Mouse (Mus musculus): ENCODE results near the gene Scn9a. TPM values are rescaled to one million over a fixed set of nuclear protein-coding genes. Genes with fewer than 3 reads are reported as not detected.

Gene Scn9a
- under 1 TPM in 2 of 4 experiments, not detected in 2; 0.06 to 0.08 TPM for total RNA-seq (2022)

DNA sequence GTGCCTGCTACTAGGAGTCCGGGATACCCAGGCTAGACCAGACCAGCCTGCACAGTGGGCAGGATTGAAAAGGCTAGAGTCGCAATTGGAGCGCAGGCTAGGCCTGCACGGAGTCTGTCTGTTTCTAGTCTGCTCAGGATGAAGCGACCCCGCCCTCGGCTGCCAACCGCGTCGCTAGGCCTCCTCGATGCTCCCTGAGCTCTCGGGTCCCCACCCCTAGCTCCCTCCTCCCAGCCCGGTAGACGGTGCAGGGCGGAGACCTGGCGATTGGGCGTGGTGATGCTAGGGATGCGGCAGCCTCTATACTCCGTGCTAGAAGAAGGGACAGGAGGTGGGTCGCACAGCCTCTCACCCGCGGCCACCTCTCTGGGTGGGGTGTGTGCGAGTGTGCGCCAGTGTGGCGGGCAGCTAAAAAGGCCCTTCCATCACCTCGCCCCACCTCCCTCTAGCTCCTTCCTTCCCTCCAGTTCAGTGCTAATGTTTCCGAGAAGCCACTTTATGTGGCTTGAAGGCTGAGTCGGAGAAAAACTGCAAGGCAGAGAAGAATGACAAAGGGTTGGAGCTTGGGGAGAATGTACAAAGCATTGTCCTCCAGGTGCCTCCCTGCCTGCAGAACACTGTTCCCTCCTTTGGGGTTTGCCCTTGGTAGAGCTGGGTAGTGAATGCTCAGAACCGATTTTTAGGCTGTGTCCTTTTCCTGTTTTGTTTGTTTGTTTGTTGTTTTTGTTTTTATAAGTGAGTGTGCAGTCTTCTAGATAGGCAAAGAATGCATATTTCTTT lies at the start of gene Scn9a:
TSS of gene Scn9a (minus strand) at position 383 of the 780 bp plus-strand sequence.
- DNase-seq (ENCODE audit: low spot score), result no peak

GRCm38 (mm10) chr2:66661988-66662387 lies 27.2 kb upstream of the Scn9a start:
- no peak for DNase-seq (ENCODE audit: low spot score)

DNA sequence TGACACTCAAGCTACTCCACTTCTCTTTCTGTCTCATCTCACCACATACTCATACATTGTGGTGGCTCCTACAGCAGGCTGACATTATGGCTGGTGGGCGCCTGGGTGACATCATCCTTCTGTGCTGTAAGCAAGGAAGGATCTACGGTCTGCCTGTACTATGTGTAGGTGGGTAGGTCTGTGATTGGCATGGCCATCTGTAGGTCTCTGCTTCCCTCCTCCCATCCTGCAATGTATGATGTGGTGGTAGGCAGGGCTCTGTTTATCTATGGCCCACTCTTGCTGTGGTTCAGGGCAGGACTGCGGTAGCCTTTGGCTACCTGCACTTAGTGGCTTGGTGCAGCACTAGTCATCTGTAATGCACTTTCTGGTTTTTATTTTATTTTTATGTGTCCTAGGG lies 21.7 kb upstream of the Scn9a start:
- no peak for DNase-seq (ENCODE audit: low spot score)

DNA sequence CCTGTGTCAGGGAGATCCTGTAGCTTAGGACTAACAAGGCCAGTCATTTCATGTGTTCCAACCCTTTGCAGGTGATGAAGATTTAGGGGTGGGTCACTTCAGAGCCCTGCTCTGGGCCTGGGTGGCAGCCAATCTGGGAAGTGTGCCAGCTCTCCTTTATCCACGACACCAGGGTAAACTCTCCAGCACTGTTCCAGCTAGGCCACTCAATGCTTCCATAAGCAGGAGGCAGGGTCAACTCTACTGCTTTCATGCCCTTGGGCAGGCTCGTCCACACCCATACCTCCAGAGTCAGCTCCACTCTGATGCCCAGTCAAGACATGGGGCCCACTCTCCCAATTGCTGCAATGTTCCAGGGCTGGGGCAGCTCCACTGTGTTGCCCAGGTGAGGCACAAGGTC lies 20.7 kb upstream of the Scn9a start:
- no peak for DNase-seq (ENCODE audit: low spot score)

GRCm38 (mm10) chr2:66644384-66644783 lies 9.6 kb upstream of the Scn9a start:
- no peak for DNase-seq (ENCODE audit: low spot score)

DNA sequence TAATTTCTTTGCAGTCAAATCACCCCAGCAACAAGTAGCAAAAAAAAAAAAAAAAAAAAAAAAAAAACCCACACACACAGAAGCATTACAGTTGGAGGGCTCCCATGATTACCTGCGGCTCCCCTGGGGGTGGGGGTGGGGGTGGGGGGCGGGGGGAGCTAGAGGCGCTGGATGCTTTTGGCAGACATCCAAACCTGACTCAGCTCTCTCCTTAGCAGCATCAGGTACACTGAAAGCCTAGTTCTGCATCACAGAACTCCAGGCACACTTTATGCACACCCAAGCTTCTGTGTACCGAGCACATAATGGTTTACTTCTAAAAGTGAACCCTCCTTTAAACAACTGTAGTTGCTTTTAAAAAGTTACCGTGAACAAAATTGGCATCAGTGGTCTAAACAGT lies 2.0 kb downstream of the Scn9a start:
- no peak for DNase-seq (ENCODE audit: low spot score)

GRCm38 (mm10) chr2:66611091-66611490 lies 23.7 kb downstream of the Scn9a start:
- no peak for DNase-seq (ENCODE audit: low spot score)

- no peak for DNase-seq (ENCODE audit: low spot score)
These were observed 37.4 kb downstream of the Scn9a start for GRCm38 (mm10) chr2:66597313-66597712.

- no peak for DNase-seq (ENCODE audit: low spot score)
These were observed 38.6 kb downstream of the Scn9a start for GRCm38 (mm10) chr2:66596145-66596544.

DNA sequence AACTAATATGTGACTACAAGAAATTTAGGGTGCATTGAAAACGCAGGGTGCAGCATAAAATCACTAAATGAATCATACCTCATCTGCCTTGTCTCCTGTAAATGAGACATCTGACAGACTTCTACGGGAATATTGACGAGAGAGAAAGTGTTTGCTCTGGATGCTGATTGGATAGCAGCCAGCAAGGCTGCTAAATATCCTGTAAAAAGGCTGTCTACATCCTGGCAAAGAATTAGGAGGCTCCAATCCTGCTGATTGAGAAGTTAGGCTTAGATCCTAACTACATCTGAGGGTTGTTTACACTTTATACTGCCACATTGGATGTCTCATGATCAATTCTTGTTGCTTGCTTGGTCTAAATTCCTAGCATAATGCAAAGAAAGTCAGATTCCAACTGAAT lies 44.6 kb downstream of the Scn9a start:
- DNase-seq (ENCODE audit: low spot score), result no peak

- DNase-seq (ENCODE audit: low spot score), result no peak
These were observed 54.5 kb downstream of the Scn9a start for GRCm38 (mm10) chr2:66580026-66580808.

GRCm38 (mm10) chr2:66548254-66548653 lies 86.5 kb downstream of the Scn9a start:
- no peak for DNase-seq (ENCODE audit: low spot score)

- no peak for DNase-seq (ENCODE audit: low spot score)
These were observed 114.8 kb downstream of the Scn9a start for GRCm38 (mm10) chr2:66519966-66520365.

DNA sequence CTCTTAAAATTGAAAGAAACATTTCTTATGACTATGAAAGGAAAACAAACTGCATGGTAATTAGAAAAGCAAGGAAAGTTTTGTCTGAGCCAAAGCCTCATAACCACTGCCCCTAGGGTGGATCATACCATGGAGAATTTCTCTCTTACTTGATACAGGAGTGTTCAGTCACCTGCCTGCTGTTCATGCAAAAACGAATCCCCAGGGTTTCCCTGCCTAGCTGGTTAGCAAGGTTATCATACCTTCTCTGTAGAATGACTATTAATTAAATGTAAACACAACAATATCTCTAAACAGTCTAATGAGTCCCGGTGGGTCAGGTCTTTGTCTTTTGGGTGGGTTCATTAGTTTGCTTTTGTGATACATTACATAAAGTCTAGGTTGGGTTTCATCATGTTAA lies 123.3 kb downstream of the Scn9a start:
- DNase-seq (ENCODE audit: low spot score), result no peak

GRCm38 (mm10) chr2:66508032-66508431 lies 126.7 kb downstream of the Scn9a start:
- no peak for DNase-seq (ENCODE audit: low spot score)

DNA sequence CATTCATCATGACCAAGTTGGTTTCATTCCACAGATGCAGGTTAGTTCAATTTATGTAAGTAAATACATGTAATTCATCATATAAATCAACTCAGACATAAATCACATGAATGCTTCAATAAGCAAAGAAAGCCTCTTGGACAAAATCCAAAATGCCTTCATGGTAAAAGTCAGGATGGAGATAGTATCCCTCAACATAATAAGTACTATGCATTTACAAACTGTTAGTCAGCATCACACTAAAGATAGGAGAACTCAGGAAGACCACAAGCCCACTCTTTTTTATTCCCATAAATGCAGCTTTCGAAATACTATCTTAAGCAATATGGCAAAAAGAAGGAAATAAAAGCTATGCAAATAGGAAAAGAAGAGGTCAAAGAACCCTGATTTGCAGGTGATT lies 127.1 kb downstream of the Scn9a start:
- no peak for DNase-seq (ENCODE audit: low spot score)

DNA sequence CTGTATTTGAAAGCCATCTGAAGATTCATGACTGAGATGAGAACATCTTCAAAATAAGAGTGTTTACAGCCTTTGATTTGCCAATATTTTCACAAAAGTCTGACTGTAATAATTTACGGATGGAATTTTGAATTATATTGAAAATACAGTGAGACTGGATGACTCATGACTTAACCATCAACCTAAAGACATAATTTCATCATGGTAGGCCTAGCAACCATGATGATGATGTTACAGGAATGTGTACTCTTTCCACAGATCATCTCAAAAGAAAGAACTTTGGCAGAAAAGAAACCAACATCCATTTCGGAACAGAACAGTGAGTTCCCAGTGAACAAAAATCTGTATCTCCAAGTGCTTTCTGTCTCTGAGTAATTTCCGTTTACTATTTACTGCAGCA lies 132.6 kb downstream of the Scn9a start:
- DNase-seq (ENCODE audit: low spot score), result no peak

GRCm38 (mm10) chr2:66494556-66494955 lies 140.2 kb downstream of the Scn9a start:
- no peak for DNase-seq (ENCODE audit: low spot score)

- no peak for DNase-seq (ENCODE audit: low spot score)
These were observed 156.4 kb downstream of the Scn9a start for GRCm38 (mm10) chr2:66478395-66478794.

GRCm38 (mm10) chr2:66473181-66473822 lies 161.5 kb downstream of the Scn9a start:
- peak; percentile 6 for DNase-seq (ENCODE audit: low spot score)

DNA sequence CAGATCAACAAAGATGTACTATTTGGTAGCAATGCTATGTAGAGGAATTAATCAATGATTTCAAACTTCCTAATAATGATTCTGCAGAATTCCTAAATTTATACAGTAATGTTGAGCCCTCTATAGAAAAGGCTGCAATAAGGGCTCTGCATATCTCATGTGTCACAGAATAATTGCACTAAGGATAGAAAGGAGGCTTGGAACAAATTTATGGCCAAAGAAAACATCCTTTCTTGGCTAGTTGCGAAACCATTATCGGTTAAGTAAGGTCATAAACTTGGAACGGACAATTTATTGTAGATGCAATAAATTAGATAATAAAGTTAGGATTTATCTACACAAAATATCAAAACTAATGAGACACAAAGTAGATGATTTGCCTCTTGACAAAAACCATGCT lies 169.3 kb downstream of the Scn9a start:
- DNase-seq (ENCODE audit: low spot score), result no peak

DNA sequence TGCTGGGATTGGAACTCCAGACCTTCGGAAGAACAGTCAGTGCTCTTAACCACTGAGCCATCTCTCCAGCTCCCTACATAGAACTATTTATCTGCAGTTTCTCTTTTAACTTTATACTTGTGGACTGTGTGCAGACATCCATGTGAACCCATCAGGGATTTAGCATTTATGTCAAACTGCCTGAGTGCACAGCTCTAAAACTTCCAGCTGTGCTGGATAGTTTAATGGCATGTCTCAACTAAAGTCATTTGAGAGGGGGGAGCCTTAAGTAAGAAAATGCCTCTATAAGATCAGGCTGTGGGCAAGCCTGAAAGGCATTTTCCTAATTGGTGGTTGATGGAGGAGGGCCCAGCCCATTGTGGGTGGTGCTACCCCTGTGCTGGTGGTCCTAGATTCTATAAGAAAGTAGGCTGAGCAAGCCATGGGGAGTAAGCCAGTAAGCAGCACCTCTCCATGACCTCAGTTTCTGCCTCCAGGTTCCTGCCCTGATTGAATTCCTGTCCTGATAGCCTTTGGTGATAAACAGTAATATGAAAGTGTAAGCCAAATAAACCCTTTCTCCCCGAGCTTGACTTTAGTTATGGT lies 169.8 kb downstream of the Scn9a start:
- DNase-seq (ENCODE audit: low spot score), result no peak

Measured in heart, adult 8-10 months (tissue).